Mouse (Mus musculus) kidney, embryonic 14.5 days (tissue): ENCODE results near the gene H13. TPM values are rescaled to one million over a fixed set of nuclear protein-coding genes. Genes with fewer than 3 reads are reported as not detected.

Experiments used
- ATAC-seq: fragments of 200-750 bp; cut with Nextera tagmentation; 2 replicates; pipeline ENCODE4 v1.8.0; 2017; ENCODE audit warnings: moderate number of reproducible peaks, mild to moderate bottlenecking, moderate TSS enrichment, moderate library complexity; ENCODE audit not compliant: low FRiP score, low TSS enrichment
- H3K27ac ChIP-seq: fragments of 300-500 bp; sonication (generic); 2 replicates; pipeline ENCODE4 v1.5.1; 2014; ENCODE audit warnings: low read depth, mild to moderate bottlenecking, low read length, moderate library complexity, mixed read lengths
- H3K27me3 ChIP-seq: fragments of 300-500 bp; sonication (generic); 2 replicates; pipeline ENCODE4 v1.6.1; 2014; ENCODE audit warnings: mild to moderate bottlenecking, low read length; ENCODE audit not compliant: control insufficient read depth, insufficient read depth
- H3K36me3 ChIP-seq: fragments of 300-500 bp; sonication (generic); 2 replicates; pipeline ENCODE4 v1.6.1; 2014; ENCODE audit warnings: low read length, mixed read lengths; ENCODE audit not compliant: control insufficient read depth, insufficient read depth
- H3K4me1 ChIP-seq: fragments of 300-500 bp; sonication (generic); 2 replicates; pipeline ENCODE4 v1.6.1; 2014; ENCODE audit warnings: low read length, mixed read lengths; ENCODE audit not compliant: control insufficient read depth, insufficient read depth
- H3K4me2 ChIP-seq: fragments of 300-500 bp; sonication (generic); replicated peaks from 2 replicates; pipeline ENCODE4 v1.6.1; 2014; ENCODE audit warnings: low read depth, mild to moderate bottlenecking, low read length
- H3K4me3 ChIP-seq: fragments of 300-500 bp; sonication (generic); 2 replicates; pipeline ENCODE4 v1.5.1; 2014; ENCODE audit warnings: mild to moderate bottlenecking, low read length
- H3K9ac ChIP-seq: fragments of 300-500 bp; sonication (generic); 2 replicates; pipeline ENCODE4 v1.6.1; 2014; ENCODE audit warnings: low read depth, mild to moderate bottlenecking, low read length, moderate library complexity
- H3K9me3 ChIP-seq: fragments of 300-500 bp; sonication (generic); 2 replicates; pipeline ENCODE4 v1.6.1; 2016; ENCODE audit warnings: low read length; ENCODE audit not compliant: control insufficient read depth
- WGBS: fragments of 180-500 bp; shearing (Covaris S2); extraction: QIAGEN DNeasy Blood & Tissue Kit; methylation state at CpG from one replicate; pipeline ENCODE4 v1.1.7; 2014; 5-methylcytosine and 5-hydroxymethylcytosine counted together
- polyA plus RNA-seq: library from polyadenylated mRNA; unstranded; fragments of >200 nt; fragmentation: Nextera tagmentation; extraction: Ambion mirVana; gene quantifications from 2 replicates; pipeline ENCODE4 v1.2.1, GENCODE M21; 2014

H13 gene
- polyA plus RNA-seq, 1 experiment from 2014 or later, result 147 TPM

GRCm38 (mm10) chr2:152629239-152629638 is 40.0 kb upstream of the H13 start:
- Histone ChIP-seq H3K9ac (no peak overlapping the region), H3K4me3 (peak overlapping the region; percentile 65), H3K27ac (no peak overlapping the region; the same call in 1 of the 2 replicates), H3K4me2 (peak overlapping the region; percentile 91), H3K36me3 (peaks cover 23% of the 10 kb centered on the region), H3K4me1 (peaks cover 58% of the 10 kb centered on the region), H3K9me3 (no peaks in the 10 kb centered on the region), H3K27me3 (no peaks in the 10 kb centered on the region)
- WGBS, result 26% methylated on average over 3 of the region's 3 CpGs
- no peak for ATAC-seq

GRCm38 (mm10) chr2:152629904-152630303 is 39.4 kb upstream of the H13 start:
- Histone ChIP-seq H3K4me2 (peak overlapping the region; percentile 91), H3K27me3 (no peaks in the 10 kb centered on the region), H3K9ac (no peak overlapping the region), H3K9me3 (no peaks in the 10 kb centered on the region), H3K4me3 (0 out of 2 replicates have a peak overlapping the region, but pooled peaks have one; percentile 65), H3K27ac (no peak overlapping the region; the same call in 1 of the 2 replicates), H3K36me3 (peaks cover 28% of the 10 kb centered on the region), H3K4me1 (peaks cover 62% of the 10 kb centered on the region)
- 88% methylated on average over 6 of the region's 6 CpGs for WGBS
- ATAC-seq, result no peak

DNA sequence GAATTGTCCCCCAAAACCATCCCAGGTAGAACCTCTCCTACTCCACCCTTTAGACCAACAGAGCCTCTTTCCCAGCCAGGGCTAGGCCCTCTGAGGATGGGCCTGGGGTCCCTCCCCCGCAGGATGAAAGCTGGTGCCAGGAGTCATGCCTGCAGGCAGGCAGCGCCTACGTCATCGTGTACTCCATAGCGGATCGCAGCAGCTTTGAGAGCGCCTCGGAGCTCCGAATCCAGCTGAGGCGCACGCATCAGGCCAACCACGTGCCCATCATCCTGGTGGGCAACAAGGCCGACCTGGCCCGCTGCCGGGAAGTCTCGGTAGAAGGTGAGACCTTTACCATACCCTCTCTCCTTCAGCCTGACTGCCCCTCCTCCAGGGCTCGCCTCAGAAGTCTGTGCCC is 35.9 kb upstream of the H13 start:
- Histone ChIP-seq H3K27me3 (no peaks in the 10 kb centered on the region), H3K4me1 (peaks cover 57% of the 10 kb centered on the region), H3K9ac (0 out of 2 replicates have a peak overlapping the region, but pooled peaks have one; percentile 7), H3K36me3 (peaks cover 29% of the 10 kb centered on the region), H3K9me3 (no peaks in the 10 kb centered on the region), H3K4me2 (no peak overlapping the region; the same call in 1 of the 2 replicates), H3K4me3 (no peak overlapping the region), H3K27ac (peak overlapping the region; percentile 73)
- no peak for ATAC-seq
- 50% methylated on average over 17 of the region's 17 CpGs for WGBS

DNA sequence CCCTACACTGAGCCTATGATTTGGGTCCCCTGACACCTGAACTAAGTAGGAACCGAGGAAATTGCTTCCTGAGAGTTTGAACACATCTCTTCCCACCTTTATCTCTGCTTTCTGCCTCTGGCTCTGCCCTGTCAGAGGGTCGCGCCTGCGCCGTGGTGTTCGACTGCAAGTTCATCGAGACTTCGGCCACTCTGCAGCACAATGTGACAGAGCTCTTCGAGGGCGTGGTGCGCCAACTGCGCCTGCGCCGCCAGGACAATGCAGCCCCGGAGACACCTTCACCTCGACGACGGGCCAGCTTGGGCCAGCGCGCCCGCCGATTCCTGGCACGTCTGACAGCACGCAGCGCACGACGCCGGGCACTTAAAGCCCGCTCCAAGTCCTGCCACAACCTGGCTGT is 35.0 kb upstream of the H13 start:
- Histone ChIP-seq H3K4me3 (no peak overlapping the region), H3K4me2 (no peak overlapping the region), H3K4me1 (peaks cover 57% of the 10 kb centered on the region), H3K9me3 (no peaks in the 10 kb centered on the region), H3K9ac (0 out of 2 replicates have a peak overlapping the region, but pooled peaks have one; percentile 4), H3K27me3 (no peaks in the 10 kb centered on the region), H3K27ac (peak overlapping the region; percentile 93), H3K36me3 (peaks cover 25% of the 10 kb centered on the region)
- 77% methylated on average over 29 of the region's 29 CpGs for WGBS
- ATAC-seq, result no peak

DNA sequence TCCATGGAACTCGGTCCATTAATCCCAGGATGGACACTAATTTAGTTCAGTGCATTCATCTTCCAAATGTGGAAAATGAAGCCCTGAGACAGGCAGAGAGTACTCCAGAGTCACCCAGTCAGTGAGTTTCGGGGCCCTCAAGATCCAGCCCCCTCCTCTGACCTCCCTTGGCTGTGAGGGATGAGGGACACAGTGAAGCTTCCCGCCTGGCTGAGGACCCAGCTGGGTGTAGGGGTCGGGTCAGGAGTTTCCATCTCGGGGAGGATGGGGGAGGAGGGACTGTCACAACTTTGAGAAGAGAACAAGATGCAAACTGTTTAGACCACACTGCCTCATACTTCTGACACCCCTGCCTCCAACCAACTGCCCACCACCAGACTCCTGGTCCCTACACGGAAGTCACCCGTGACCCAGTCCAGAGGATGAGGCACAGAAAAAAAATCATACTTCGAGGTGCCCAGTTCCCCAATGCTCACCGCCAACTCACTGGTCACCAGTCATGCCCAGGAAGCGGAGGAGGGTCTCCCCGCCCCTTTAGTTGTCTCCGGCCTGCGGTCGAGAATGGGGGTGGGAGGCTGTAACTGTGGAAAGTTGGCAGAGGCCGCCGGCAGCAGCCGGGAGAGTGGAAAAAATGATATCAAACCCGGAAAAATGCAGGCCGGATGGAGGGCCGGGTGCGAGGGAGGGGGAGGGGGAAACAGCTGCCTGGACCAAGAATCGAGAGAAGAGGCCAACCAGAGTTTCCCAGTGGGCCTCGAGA is 32.8 kb upstream of the H13 start:
- H3K4me1 ChIP-seq, result peaks cover 45% of the 10 kb centered on the region
- no peak overlapping the region for H3K4me3 ChIP-seq
- no peak overlapping the region for H3K4me2 ChIP-seq
- 25% methylated on average over 23 of the region's 23 CpGs for WGBS
- H3K27ac ChIP-seq, result peak overlapping the region; percentile 93
- ATAC-seq, result peak; percentile 75
- H3K36me3 ChIP-seq, result peaks cover 13% of the 10 kb centered on the region
- peak overlapping the region; percentile 28; the same call in 1 of the 2 replicates for H3K9ac ChIP-seq
- H3K9me3 ChIP-seq, result no peaks in the 10 kb centered on the region
- H3K27me3 ChIP-seq, result no peaks in the 10 kb centered on the region

- Histone ChIP-seq H3K9me3 (no peaks in the 10 kb centered on the region), H3K4me2 (no peak overlapping the region), H3K9ac (peak overlapping the region; percentile 28; the same call in 1 of the 2 replicates), H3K4me3 (no peak overlapping the region), H3K27ac (peak overlapping the region; percentile 93), H3K4me1 (peaks cover 39% of the 10 kb centered on the region), H3K36me3 (peaks cover 13% of the 10 kb centered on the region), H3K27me3 (no peaks in the 10 kb centered on the region)
- no peak for ATAC-seq
- 54% methylated on average over 6 of the region's 6 CpGs for WGBS
Measured at GRCm38 (mm10) chr2:152637006-152637322, 32.3 kb upstream of the H13 start.

- WGBS, result 33% methylated on average over 4 of the region's 4 CpGs
- Histone ChIP-seq H3K4me1 (peaks cover 35% of the 10 kb centered on the region), H3K4me2 (no peak overlapping the region), H3K9ac (no peak overlapping the region), H3K27ac (peak overlapping the region; percentile 93), H3K9me3 (no peaks in the 10 kb centered on the region), H3K36me3 (peaks cover 13% of the 10 kb centered on the region), H3K27me3 (no peaks in the 10 kb centered on the region), H3K4me3 (no peak overlapping the region)
- ATAC-seq, result no peak; the same call in 1 of the 2 replicates
Measured at GRCm38 (mm10) chr2:152637381-152637780, 31.9 kb upstream of the H13 start.

- 38% methylated on average over 6 of the region's 6 CpGs for WGBS
- Histone ChIP-seq H3K27me3 (no peaks in the 10 kb centered on the region), H3K4me3 (no peak overlapping the region), H3K9ac (peak overlapping the region; percentile 28; the same call in 1 of the 2 replicates), H3K36me3 (peaks cover 7% of the 10 kb centered on the region), H3K27ac (peak overlapping the region; percentile 93), H3K4me2 (no peak overlapping the region), H3K9me3 (no peaks in the 10 kb centered on the region), H3K4me1 (peaks cover 21% of the 10 kb centered on the region)
- no peak for ATAC-seq
Measured at GRCm38 (mm10) chr2:152638865-152639264, 30.4 kb upstream of the H13 start.

DNA sequence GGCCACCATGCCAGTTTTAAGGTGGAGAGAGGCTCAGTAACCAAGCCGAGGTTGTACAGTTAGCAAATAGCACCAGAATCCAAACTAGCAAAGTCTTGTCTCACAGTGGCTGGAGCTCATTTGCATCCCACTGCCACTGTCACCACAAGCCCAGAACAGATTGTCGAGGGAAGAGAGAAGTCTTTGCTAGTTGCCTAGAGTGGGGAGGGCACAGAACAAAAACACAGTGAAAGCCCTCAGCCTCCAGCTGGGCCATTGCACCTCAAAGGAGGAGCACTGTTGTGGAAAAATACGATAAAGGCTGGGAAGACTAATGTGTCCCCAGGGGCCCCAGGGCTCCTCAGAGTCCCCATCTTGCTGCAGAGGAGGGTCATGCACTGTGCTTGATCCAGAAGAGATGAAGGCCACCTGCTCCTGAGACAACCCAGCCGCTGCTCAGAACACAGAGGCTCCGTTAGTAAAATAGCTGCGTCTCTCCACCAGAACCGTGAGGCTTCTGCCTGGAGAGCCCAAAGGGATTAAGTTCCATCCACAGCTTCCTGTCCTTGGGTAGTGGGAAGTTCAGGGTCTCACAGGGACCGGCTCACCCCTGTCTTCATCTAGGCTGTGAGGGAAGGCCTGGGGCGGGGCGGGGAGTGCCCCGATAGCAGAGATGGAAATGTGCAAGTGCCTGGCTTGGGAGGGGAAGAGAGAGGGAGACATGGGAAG is 29.7 kb upstream of the H13 start:
- Histone ChIP-seq H3K4me2 (no peak overlapping the region), H3K9ac (peak overlapping the region; percentile 28; the same call in 1 of the 2 replicates), H3K9me3 (no peaks in the 10 kb centered on the region), H3K4me1 (peaks cover 17% of the 10 kb centered on the region), H3K36me3 (peaks cover 3% of the 10 kb centered on the region), H3K27ac (peak overlapping the region; percentile 93), H3K4me3 (no peak overlapping the region), H3K27me3 (no peaks in the 10 kb centered on the region)
- ATAC-seq, result peak; percentile 76
- WGBS, result 11% methylated on average over 11 of the region's 11 CpGs
